Comparison of ENCODE assay signal across 20 mouse cellular contexts in genomic region chr16:22289643-22290042, GRCm38 (mm10). TPM values are rescaled to one million over a fixed set of nuclear protein-coding genes. Genes with fewer than 3 reads are reported as not detected.
DNase-seq lines count a peak whose midpoint lies in the region; ATAC-seq and TF ChIP-seq lines count a peak whose summit lies in the region.
"Had no signal": no experiment of that assay in that cellular context is flagged by ENCODE, and none has a peak within 500 bp of the region (broad histone marks: within the 10 kb centered on the region; RNA-seq: fewer than 3 reads in every experiment).

No protein-coding gene starts in this region.

- WGBS in forebrain, postnatal 0 days = 19% methylated on average over 2 of the region's 2 CpGs
- WGBS in forebrain, embryonic 13.5 days = 31% methylated on average over 2 of the region's 2 CpGs

- H3K4me2 ChIP-seq in forebrain, postnatal 0 days (ENCODE audit: low read depth) = no peak overlapping the region
- no peak overlapping the region for H3K4me2 ChIP-seq in forebrain, embryonic 13.5 days
- H3K4me2 ChIP-seq: heart, embryonic 15.5 days; hindbrain, embryonic 13.5 days; liver, embryonic 13.5 days had no signal

- H3K27ac ChIP-seq in forebrain, postnatal 0 days (ENCODE audit: low read depth, low read length) = no peak overlapping the region
- no peak overlapping the region for H3K27ac ChIP-seq in forebrain, embryonic 13.5 days
- no peak overlapping the region for H3K27ac ChIP-seq in layer of hippocampus, adult 2 months
- H3K27ac ChIP-seq: heart, embryonic 15.5 days; hindbrain, embryonic 13.5 days; limb, embryonic 10.5 days; liver, embryonic 13.5 days; midbrain, embryonic 10.5 days had no signal

- H3K36me3 ChIP-seq in forebrain, postnatal 0 days (ENCODE audit: insufficient read depth) = no peaks in the 10 kb centered on the region
- no peaks in the 10 kb centered on the region for H3K36me3 ChIP-seq in forebrain, embryonic 13.5 days (ENCODE audit: poor library complexity, severe bottlenecking)
- H3K36me3 ChIP-seq: heart, embryonic 15.5 days; hindbrain, embryonic 13.5 days; limb, embryonic 10.5 days; liver, embryonic 13.5 days; midbrain, embryonic 10.5 days had no signal

- peak; percentile 36; the same call in 1 of the 2 replicates for ATAC-seq in forebrain, postnatal 0 days
- ATAC-seq in forebrain, embryonic 13.5 days = no peak

- no peak overlapping the region for H3K4me3 ChIP-seq in forebrain, postnatal 0 days (ENCODE audit: low read depth, low read length)
- H3K4me3 ChIP-seq in forebrain, embryonic 13.5 days = no peak overlapping the region
- no peak overlapping the region for H3K4me3 ChIP-seq in layer of hippocampus, adult 2 months
- H3K4me3 ChIP-seq: heart, embryonic 15.5 days; hindbrain, embryonic 13.5 days; limb, embryonic 10.5 days; liver, embryonic 13.5 days; midbrain, embryonic 10.5 days had no signal

- TF ChIP-seq CTCF in forebrain, postnatal 0 days (IDR thresholded peaks at IDR 0.05; ENCODE audit: low read depth) = peak; percentile 60
- peak; percentile 72 for TF ChIP-seq CTCF in layer of hippocampus, adult 2 months (conservative IDR thresholded peaks at IDR 0.05)

- no peaks in the 10 kb centered on the region for H3K27me3 ChIP-seq in forebrain, postnatal 0 days (ENCODE audit: insufficient read depth, low read length)
- no peaks in the 10 kb centered on the region for H3K27me3 ChIP-seq in forebrain, embryonic 13.5 days
- H3K27me3 ChIP-seq: heart, embryonic 15.5 days; hindbrain, embryonic 13.5 days; liver, embryonic 13.5 days had no signal

- no peaks in the 10 kb centered on the region for H3K9me3 ChIP-seq in forebrain, postnatal 0 days (ENCODE audit: low read length)
- no peaks in the 10 kb centered on the region; the same call in 1 of the 2 replicates for H3K9me3 ChIP-seq in forebrain, embryonic 13.5 days (replicated peaks)
- H3K9me3 ChIP-seq: heart, embryonic 15.5 days; limb, embryonic 10.5 days had no signal

- DNase-seq in forebrain, postnatal 0 days = peak; percentile 52
- DNase-seq in layer of hippocampus, adult 2 months (ENCODE audit: low spot score in 2 of 2) = no peak
- no peak for DNase-seq in layer of hippocampus, postnatal 25 days (ENCODE audit: extremely low spot score in 1 of 2, low spot score in 1 of 2)
- peak; percentile 20 for DNase-seq in Muller cell, postnatal 12 days (ENCODE audit: inconsistent ontology term)
- DNase-seq in fibroblast of lung, adult 2 months (ENCODE audit: low read depth) = peak; percentile 6
- no peak for DNase-seq in thymus, postnatal 10 days (ENCODE audit: low spot score in 2 of 2)
- DNase-seq in thymus, postnatal 25 days = no peak
- DNase-seq: adrenal gland, postnatal 10 days; cerebellum, adult 9-10 months; kidney, adult 11 months; kidney, postnatal 14 days; liver, embryonic 13.5 days; lung, postnatal 36 days; right cerebral cortex, postnatal 25 days; thymus, adult 2 months had no signal

- no peak overlapping the region for H3K9ac ChIP-seq in forebrain, postnatal 0 days
- H3K9ac ChIP-seq in forebrain, embryonic 13.5 days = no peak overlapping the region
- H3K9ac ChIP-seq: heart, embryonic 15.5 days; hindbrain, embryonic 13.5 days; liver, embryonic 13.5 days had no signal

- no peaks in the 10 kb centered on the region for H3K4me1 ChIP-seq in forebrain, postnatal 0 days (ENCODE audit: insufficient read depth)
- H3K4me1 ChIP-seq in forebrain, embryonic 13.5 days = no peaks in the 10 kb centered on the region
- H3K4me1 ChIP-seq: heart, embryonic 15.5 days; hindbrain, embryonic 13.5 days; limb, embryonic 10.5 days; liver, embryonic 13.5 days; midbrain, embryonic 10.5 days had no signal

RNA-seq across cellular contexts. Expression of gene Tra2b, which starts 23.8 kb away (rescaled TPM):
- 185 and 216 TPM in 2 replicates for total RNA-seq in forebrain, postnatal 0 days (2014; rRNA removed)
- polyA plus RNA-seq in forebrain, postnatal 0 days (2015; fragmentation: Nextera tagmentation; extraction: Ambion mirVana) = 248 and 267 TPM in 2 replicates
- polyA plus RNA-seq in forebrain, embryonic 13.5 days (2015; fragmentation: Nextera tagmentation; extraction: Ambion mirVana) = 436 and 453 TPM in 2 replicates
- total RNA-seq in layer of hippocampus, adult 2 months (2021) = 10 to 100 TPM; 76.7 to 83.6 TPM
- total RNA-seq in layer of hippocampus, postnatal 25 days (2021) = 10 to 100 TPM; 68.5 to 80.2 TPM

Comparison
In these comparisons a context has a peak if more than half of its experiments do, and no peak if none do; other contexts are left out.
1. DNase-seq: peak in forebrain, postnatal 0 days (single experiment), Muller cell, postnatal 12 days (single experiment) and fibroblast of lung, adult 2 months (single experiment); none in layer of hippocampus, adult 2 months (0 of 2), layer of hippocampus, postnatal 25 days (0 of 2), thymus, postnatal 10 days (0 of 2) and thymus, postnatal 25 days (single experiment).